Mouse (Mus musculus): Measurements from ENCODE around the gene Nat8l. TPM values are rescaled to one million over a fixed set of nuclear protein-coding genes. Genes with fewer than 3 reads are reported as not detected.
"Not testable (repeated sequence)": the region's sequence is repeated elsewhere in the genome, so short reads cannot be mapped to it uniquely, and the experiment has no call there.

The Nat8l gene
- 0.17 and 0.25 TPM in 2 replicates for polyA plus RNA-seq (2015; fragmentation: Nextera tagmentation; extraction: Ambion mirVana)

DNA sequence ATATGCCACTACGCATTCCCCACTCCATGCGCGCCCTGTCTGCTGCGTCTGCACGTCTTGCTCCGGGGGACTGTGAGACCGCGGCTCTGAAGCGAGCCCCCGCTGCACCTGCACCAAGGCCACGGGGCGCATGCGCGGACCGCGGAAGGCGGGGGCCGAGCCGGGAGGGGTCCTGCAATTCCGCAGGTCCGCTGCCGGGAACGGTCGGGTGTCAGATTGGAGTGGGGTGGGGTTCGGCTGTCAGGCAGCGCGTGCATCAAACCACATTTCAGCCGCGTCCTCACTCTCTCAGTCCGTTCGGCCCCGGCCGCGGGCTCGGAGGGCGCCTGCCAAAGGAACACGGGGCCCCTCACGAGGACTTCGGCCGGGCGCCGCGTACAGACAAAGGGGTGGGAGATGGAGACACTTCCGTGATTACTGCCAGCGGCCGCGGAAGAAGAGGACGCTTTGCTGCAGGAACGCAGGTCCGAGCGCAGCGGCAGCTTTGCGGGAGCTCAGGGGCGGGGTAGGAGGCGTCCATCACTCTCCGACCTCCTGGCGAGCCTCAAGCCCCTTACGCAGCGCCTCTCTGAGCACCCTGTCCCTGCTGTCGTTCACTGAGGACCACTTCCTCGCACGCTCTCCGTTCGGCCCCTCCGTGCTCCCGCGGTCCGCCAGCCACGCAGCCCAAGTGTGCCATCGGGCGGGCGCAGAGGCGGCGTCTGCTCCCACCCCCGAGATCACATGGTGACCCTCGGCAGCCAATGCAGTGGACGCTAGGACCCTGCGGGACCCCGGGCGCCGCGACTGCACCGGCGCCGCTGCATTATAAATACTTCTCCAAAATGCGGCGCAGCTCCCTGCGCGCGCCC, at the start of gene Nat8l:
Gene Nat8l, plus strand, starts transcription at position 142 of the 851 bp plus-strand sequence.
- TF ChIP-seq CTCF (IDR thresholded peaks at IDR 0.05; ENCODE audit: low read depth) = no peak
- Histone ChIP-seq H3K4me1 (replicated peaks; ENCODE audit: insufficient read depth, low read length) (peaks cover 17% of the 10 kb centered on the region; the same call in 1 of the 2 replicates), H3K4me3 (replicated peaks; ENCODE audit: low read depth, low read length) (peak within 1 kb of the TSS; percentile 50), H3K9ac (ENCODE audit: low read depth, low read length) (peak within 1 kb of the TSS; percentile 37; the same call in 1 of the 2 replicates), H3K27ac (no peak within 1 kb of the TSS), H3K9me3 (replicated peaks; ENCODE audit: low read length) (no peaks in the 10 kb centered on the region), H3K36me3 (ENCODE audit: insufficient read depth, low read length) (no peaks in the 10 kb centered on the region), H3K4me2 (ENCODE audit: low read length) (peak within 1 kb of the TSS; percentile 97), H3K27me3 (ENCODE audit: insufficient read depth, low read length) (peaks cover 52% of the 10 kb centered on the region)
- ATAC-seq (replicated peaks; ENCODE audit: low FRiP score, low read depth) = peak; percentile 37; the same call in 1 of the 2 replicates
- peak; percentile 51 for DNase-seq (ENCODE audit: low spot score)
- under 1% methylated on average over 79 of the region's 90 CpGs for WGBS

DNA sequence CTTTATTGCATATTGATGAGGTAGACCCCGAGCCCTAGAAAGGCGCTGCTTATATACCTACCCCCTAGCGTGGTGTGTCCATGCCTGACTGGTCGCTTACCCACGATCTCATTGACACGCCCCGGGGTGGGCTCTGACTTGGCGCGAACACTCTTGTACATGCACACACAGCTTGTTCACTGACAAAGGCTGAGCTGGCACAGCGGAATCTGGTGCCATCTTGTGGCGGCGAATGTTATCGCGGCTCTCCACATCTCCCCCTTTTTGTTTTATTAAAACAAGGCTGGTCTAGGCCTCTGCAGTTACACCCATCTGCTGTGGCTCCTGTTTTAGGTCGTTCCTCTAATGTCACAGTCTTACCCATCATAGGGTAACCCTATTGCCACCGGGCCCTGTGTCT, 48.7 kb upstream of the Nat8l start:
- H3K27me3 ChIP-seq (ENCODE audit: insufficient read depth, low read length); H3K9me3 ChIP-seq (replicated peaks; ENCODE audit: low read length); DNase-seq (ENCODE audit: low spot score); H3K4me1 ChIP-seq (replicated peaks; ENCODE audit: insufficient read depth, low read length); H3K9ac ChIP-seq (ENCODE audit: low read depth, low read length); H3K4me3 ChIP-seq (replicated peaks; ENCODE audit: low read depth, low read length); H3K36me3 ChIP-seq (ENCODE audit: insufficient read depth, low read length); ATAC-seq (replicated peaks; ENCODE audit: low FRiP score, low read depth); H3K4me2 ChIP-seq (ENCODE audit: low read length); H3K27ac ChIP-seq: not testable (repeated sequence)
- 91% methylated on average over 16 of the region's 16 CpGs for WGBS
- TF ChIP-seq CTCF (IDR thresholded peaks at IDR 0.05; ENCODE audit: low read depth) = peak; percentile 19; the same call in 1 of the 2 replicates

- no peaks in the 10 kb centered on the region for H3K36me3 ChIP-seq (ENCODE audit: insufficient read depth, low read length)
- no peaks in the 10 kb centered on the region for H3K9me3 ChIP-seq (replicated peaks; ENCODE audit: low read length)
- no peaks in the 10 kb centered on the region for H3K27me3 ChIP-seq (ENCODE audit: insufficient read depth, low read length)
- H3K4me1 ChIP-seq (replicated peaks; ENCODE audit: insufficient read depth, low read length) = no peaks in the 10 kb centered on the region
- ATAC-seq (replicated peaks; ENCODE audit: low FRiP score, low read depth) (no peak), DNase-seq (ENCODE audit: low spot score) (no peak)
- no peak overlapping the region for H3K9ac ChIP-seq (ENCODE audit: low read depth, low read length)
- WGBS = 85% methylated on average over 4 of the region's 4 CpGs
- no peak for TF ChIP-seq CTCF (IDR thresholded peaks at IDR 0.05; ENCODE audit: low read depth)
- H3K4me3 ChIP-seq (replicated peaks; ENCODE audit: low read depth, low read length) = no peak overlapping the region
- H3K27ac ChIP-seq = no peak overlapping the region
- no peak overlapping the region for H3K4me2 ChIP-seq (ENCODE audit: low read length)
Observed at GRCm38 (mm10) chr5:33948314-33948713, 47.5 kb upstream of the Nat8l start.

DNA sequence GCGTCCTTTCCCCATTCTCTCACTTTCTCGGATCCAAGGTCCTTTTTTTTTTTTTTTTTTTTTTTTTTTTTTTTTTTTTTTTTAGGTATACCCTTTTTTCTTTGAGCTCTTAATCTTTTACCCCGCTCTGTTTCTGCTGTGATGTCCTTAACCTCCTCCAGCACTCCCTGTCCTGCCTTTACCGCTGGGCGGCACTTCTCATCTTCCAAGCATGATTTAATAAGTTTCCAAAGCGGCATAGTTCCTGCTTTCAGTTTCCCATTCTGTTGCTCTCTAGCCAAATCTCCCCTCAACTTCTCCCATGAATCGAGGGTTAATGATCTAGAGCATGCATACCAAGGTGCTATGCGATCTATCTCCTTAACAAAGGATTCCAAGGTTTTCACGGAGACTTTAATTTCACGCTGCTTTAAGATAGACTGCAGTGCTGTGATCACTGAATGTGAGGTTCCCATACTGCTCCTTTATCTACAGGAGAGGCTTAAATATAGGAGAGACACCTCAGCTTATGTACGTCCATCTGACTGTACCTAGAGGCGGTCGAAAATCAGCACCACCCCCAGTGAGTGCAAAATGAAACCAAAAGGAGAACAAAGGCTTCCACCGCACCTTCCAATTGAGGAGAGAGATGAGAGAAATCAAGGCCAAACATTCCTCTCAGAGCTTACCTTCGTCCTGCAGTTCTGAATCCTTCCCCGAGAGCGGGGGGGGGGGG, 42.2 kb upstream of the Nat8l start:
- 91% methylated on average over 17 of the region's 17 CpGs for WGBS
- ATAC-seq (replicated peaks; ENCODE audit: low FRiP score, low read depth) = no peak
- no peaks in the 10 kb centered on the region for H3K36me3 ChIP-seq (ENCODE audit: insufficient read depth, low read length)
- no peaks in the 10 kb centered on the region for H3K4me1 ChIP-seq (replicated peaks; ENCODE audit: insufficient read depth, low read length)
- no peak overlapping the region for H3K4me3 ChIP-seq (replicated peaks; ENCODE audit: low read depth, low read length)
- no peaks in the 10 kb centered on the region for H3K27me3 ChIP-seq (ENCODE audit: insufficient read depth, low read length)
- no peak for TF ChIP-seq CTCF (IDR thresholded peaks at IDR 0.05; ENCODE audit: low read depth)
- no peak overlapping the region for H3K4me2 ChIP-seq (ENCODE audit: low read length)
- H3K9ac ChIP-seq (ENCODE audit: low read depth, low read length) = no peak overlapping the region
- no peak overlapping the region for H3K27ac ChIP-seq
- no peak for DNase-seq (ENCODE audit: low spot score)
- 0 out of 2 replicates have a peak, but pooled peaks cover 5% of the 10 kb centered on the region for H3K9me3 ChIP-seq (replicated peaks; ENCODE audit: low read length)

DNA sequence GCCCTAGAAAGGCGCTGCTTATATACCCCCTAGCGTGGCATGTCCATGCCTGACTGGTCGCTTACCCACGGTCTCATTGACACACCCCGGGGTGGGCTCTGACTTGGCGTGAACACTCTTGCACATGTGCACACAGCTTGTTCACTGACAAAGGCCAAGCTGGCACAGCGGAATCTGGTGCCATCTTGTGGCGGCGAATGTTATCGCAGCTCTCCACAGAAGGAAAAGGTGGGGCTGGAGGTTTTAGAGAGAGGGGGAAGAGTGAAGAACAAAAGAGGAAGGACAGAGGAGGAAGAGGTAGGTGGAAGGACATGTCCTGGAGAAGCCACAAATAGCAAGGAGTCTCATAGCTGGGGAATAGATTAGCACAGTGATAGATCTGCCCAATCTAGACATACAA, 41.4 kb upstream of the Nat8l start:
- Histone ChIP-seq H3K27ac (no peak overlapping the region), H3K9me3 (replicated peaks; ENCODE audit: low read length) (0 out of 2 replicates have a peak, but pooled peaks cover 5% of the 10 kb centered on the region), H3K4me1 (replicated peaks; ENCODE audit: insufficient read depth, low read length) (no peaks in the 10 kb centered on the region), H3K27me3 (ENCODE audit: insufficient read depth, low read length) (no peaks in the 10 kb centered on the region), H3K4me2 (ENCODE audit: low read length) (no peak overlapping the region), H3K4me3 (replicated peaks; ENCODE audit: low read depth, low read length) (no peak overlapping the region), H3K36me3 (ENCODE audit: insufficient read depth, low read length) (no peaks in the 10 kb centered on the region), H3K9ac (ENCODE audit: low read depth, low read length) (no peak overlapping the region)
- DNase-seq (ENCODE audit: low spot score) = peak; percentile 43
- TF ChIP-seq CTCF (IDR thresholded peaks at IDR 0.05; ENCODE audit: low read depth) = peak; percentile 77
- 51% methylated on average over 10 of the region's 10 CpGs for whole genome bisulfite sequencing
- no peak for ATAC-seq (replicated peaks; ENCODE audit: low FRiP score, low read depth)

DNA sequence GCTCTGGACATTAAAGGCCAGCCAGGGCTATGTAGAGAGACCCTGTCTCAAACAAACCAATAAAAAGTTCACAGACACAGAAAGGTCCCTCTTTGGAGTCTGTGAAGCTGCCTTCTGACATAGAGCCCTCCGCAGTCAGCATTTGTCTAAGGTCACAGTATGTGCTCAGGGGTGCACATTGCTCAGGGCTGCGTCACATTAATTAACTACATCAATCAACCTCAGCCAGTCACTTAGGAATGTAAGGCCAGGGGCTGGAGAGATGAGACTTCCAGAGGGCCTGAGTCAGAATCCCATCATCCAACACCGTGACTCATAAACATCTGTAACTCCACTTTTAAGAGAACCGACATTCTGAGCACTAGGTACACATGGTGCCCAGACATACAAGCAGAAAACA, 39.9 kb upstream of the Nat8l start:
- 59% methylated on average over 4 of the region's 4 CpGs for WGBS

More for the DNA sequence above, 39.9 kb upstream of the Nat8l start:
- ATAC-seq (replicated peaks; ENCODE audit: low FRiP score, low read depth) = peak; percentile 52; the same call in 1 of the 2 replicates
- no peak overlapping the region for H3K27ac ChIP-seq
- H3K9me3 ChIP-seq (replicated peaks; ENCODE audit: low read length) = 0 out of 2 replicates have a peak, but pooled peaks cover 5% of the 10 kb centered on the region
- H3K4me3 ChIP-seq (replicated peaks; ENCODE audit: low read depth, low read length) = no peak overlapping the region
- no peak overlapping the region for H3K9ac ChIP-seq (ENCODE audit: low read depth, low read length)
- DNase-seq (ENCODE audit: low spot score) = peak; percentile 30
- no peaks in the 10 kb centered on the region for H3K27me3 ChIP-seq (ENCODE audit: insufficient read depth, low read length)
- no peaks in the 10 kb centered on the region for H3K4me1 ChIP-seq (replicated peaks; ENCODE audit: insufficient read depth, low read length)
- TF ChIP-seq CTCF (IDR thresholded peaks at IDR 0.05; ENCODE audit: low read depth) = no peak
- no peak overlapping the region for H3K4me2 ChIP-seq (ENCODE audit: low read length)
- H3K36me3 ChIP-seq (ENCODE audit: insufficient read depth, low read length) = no peaks in the 10 kb centered on the region

All from kidney, postnatal 0 days (tissue).